In the genomic region with DNA sequence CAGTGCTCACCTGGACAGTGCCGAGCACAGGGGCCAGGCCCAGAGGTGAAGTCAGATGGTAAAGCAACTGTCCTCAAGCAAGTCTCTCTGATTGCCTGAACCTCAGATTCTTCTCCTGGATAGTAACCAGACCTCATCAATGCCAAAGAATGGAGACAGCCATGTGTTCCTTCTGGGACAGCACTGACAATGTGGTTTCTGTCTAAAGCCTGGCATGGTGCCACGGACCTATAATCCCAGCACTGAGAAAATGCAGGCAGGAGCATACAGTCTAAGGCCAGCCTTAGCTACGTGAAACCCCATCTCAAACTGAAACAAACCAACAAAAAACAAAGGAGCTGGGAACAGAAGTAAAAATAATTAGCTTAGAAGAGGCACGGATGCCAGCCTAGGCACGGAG, we compare ENCODE assay signal across 11 mouse cellular contexts. TPM values are rescaled to one million over a fixed set of nuclear protein-coding genes. Genes with fewer than 3 reads are reported as not detected.
DNase-seq lines count a peak whose midpoint lies in the region; ATAC-seq and TF ChIP-seq lines count a peak whose summit lies in the region.
"Had no signal": no experiment of that assay in that cellular context is flagged by ENCODE, and none has a peak within 500 bp of the region (broad histone marks: within the 10 kb centered on the region; RNA-seq: fewer than 3 reads in every experiment).

No protein-coding gene starts in this region.

- H3K9ac ChIP-seq in limb, embryonic 14.5 days (ENCODE audit: low read depth, low read length, severe bottlenecking), result no peak overlapping the region
- no peak overlapping the region for H3K9ac ChIP-seq in intestine, embryonic 16.5 days (ENCODE audit: low read depth, low read length)
- H3K9ac ChIP-seq: hindbrain, embryonic 15.5 days had no signal

- no peak overlapping the region for H3K4me2 ChIP-seq in limb, embryonic 14.5 days (replicated peaks; ENCODE audit: low read depth, low read length, severe bottlenecking)
- H3K4me2 ChIP-seq in intestine, embryonic 16.5 days (ENCODE audit: low read depth, low read length), result no peak overlapping the region
- H3K4me2 ChIP-seq: hindbrain, embryonic 15.5 days had no signal

- no peak overlapping the region for H3K4me3 ChIP-seq in heart, embryonic 10.5 days
- H3K4me3 ChIP-seq in limb, embryonic 14.5 days (replicated peaks; ENCODE audit: low read length), result no peak overlapping the region
- no peak overlapping the region for H3K4me3 ChIP-seq in limb, embryonic 10.5 days
- H3K4me3 ChIP-seq in intestine, embryonic 16.5 days (ENCODE audit: low read length), result no peak overlapping the region
- H3K4me3 ChIP-seq: hindbrain, embryonic 15.5 days had no signal

- 0 out of 2 replicates have a peak overlapping the region, but pooled peaks have one; percentile 13 for H3K27ac ChIP-seq in heart, embryonic 10.5 days
- H3K27ac ChIP-seq in limb, embryonic 14.5 days (replicated peaks; ENCODE audit: low read depth, low read length), result no peak overlapping the region
- H3K27ac ChIP-seq in limb, embryonic 10.5 days, result no peak overlapping the region
- peak overlapping the region; percentile 40; the same call in 1 of the 2 replicates for H3K27ac ChIP-seq in intestine, embryonic 16.5 days (ENCODE audit: low read length)
- H3K27ac ChIP-seq: hindbrain, embryonic 15.5 days had no signal

- peaks cover 50% of the 10 kb centered on the region for H3K4me1 ChIP-seq in heart, embryonic 10.5 days
- H3K4me1 ChIP-seq in limb, embryonic 14.5 days (ENCODE audit: control insufficient read depth, insufficient read depth, low read length), result no peaks in the 10 kb centered on the region
- H3K4me1 ChIP-seq in limb, embryonic 10.5 days, result peaks cover 24% of the 10 kb centered on the region
- peaks cover 22% of the 10 kb centered on the region for H3K4me1 ChIP-seq in intestine, embryonic 16.5 days (ENCODE audit: control insufficient read depth, insufficient read depth, low read length)
- H3K4me1 ChIP-seq: hindbrain, embryonic 15.5 days had no signal

- no peak for TF ChIP-seq POLR2A in limb, embryonic 14.5 days (IDR thresholded peaks at IDR 0.05; ENCODE audit: borderline replicate concordance, extremely low read depth, insufficient read depth, insufficient read length)

- H3K27me3 ChIP-seq in heart, embryonic 10.5 days (ENCODE audit: insufficient read depth, poor library complexity, severe bottlenecking), result peaks cover 54% of the 10 kb centered on the region
- H3K27me3 ChIP-seq in limb, embryonic 14.5 days (ENCODE audit: control insufficient read depth, insufficient read depth, low read length), result peaks cover 24% of the 10 kb centered on the region
- peaks cover 71% of the 10 kb centered on the region for H3K27me3 ChIP-seq in limb, embryonic 10.5 days (ENCODE audit: low read depth, poor library complexity, severe bottlenecking)
- peaks cover 3% of the 10 kb centered on the region; the same call in 1 of the 2 replicates for H3K27me3 ChIP-seq in intestine, embryonic 16.5 days (replicated peaks; ENCODE audit: control insufficient read depth, insufficient read depth, low read length)

- 0 out of 2 replicates have a peak, but pooled peaks have one; percentile 39 for ATAC-seq in limb, embryonic 14.5 days (ENCODE audit: low FRiP score, low read depth)
- no peak for ATAC-seq in intestine, embryonic 16.5 days
- no peak for ATAC-seq in CD4-positive, CD25-positive, alpha-beta regulatory T cell, adult 4 months

- H3K9me3 ChIP-seq in heart, embryonic 10.5 days, result no peaks in the 10 kb centered on the region
- H3K9me3 ChIP-seq in limb, embryonic 14.5 days (ENCODE audit: control insufficient read depth, low read length), result no peaks in the 10 kb centered on the region
- H3K9me3 ChIP-seq in limb, embryonic 10.5 days (replicated peaks), result no peaks in the 10 kb centered on the region
- no peaks in the 10 kb centered on the region for H3K9me3 ChIP-seq in intestine, embryonic 16.5 days (ENCODE audit: control insufficient read depth, low read length)
- H3K9me3 ChIP-seq: hindbrain, embryonic 15.5 days had no signal

- 79% methylated on average over 5 of the region's 5 CpGs for WGBS in heart, embryonic 10.5 days
- WGBS in limb, embryonic 14.5 days, result 59% methylated on average over 5 of the region's 5 CpGs
- 89% methylated on average over 5 of the region's 5 CpGs for WGBS in limb, embryonic 10.5 days
- 68% methylated on average over 5 of the region's 5 CpGs for WGBS in intestine, embryonic 16.5 days

- peaks cover 10% of the 10 kb centered on the region for H3K36me3 ChIP-seq in heart, embryonic 10.5 days
- H3K36me3 ChIP-seq in limb, embryonic 14.5 days (ENCODE audit: control insufficient read depth, insufficient read depth, low read length), result no peaks in the 10 kb centered on the region
- peaks cover 3% of the 10 kb centered on the region; the same call in 1 of the 2 replicates for H3K36me3 ChIP-seq in limb, embryonic 10.5 days
- H3K36me3 ChIP-seq in intestine, embryonic 16.5 days (ENCODE audit: control insufficient read depth, insufficient read depth, low read length), result 0 out of 2 replicates have a peak, but pooled peaks cover 2% of the 10 kb centered on the region
- H3K36me3 ChIP-seq: hindbrain, embryonic 15.5 days had no signal

- DNase-seq in heart, embryonic 10.5 days (ENCODE audit: low spot score), result no peak
- no peak for DNase-seq in heart, adult 9 months (ENCODE audit: low spot score in 2 of 2)
- peak; percentile 64 for DNase-seq in limb, embryonic 14.5 days (ENCODE audit: low spot score)
- DNase-seq in limb, embryonic 10.5 days (ENCODE audit: low spot score), result no peak
- DNase-seq in cerebellum, adult 18-20 months, result peak; percentile 77 to 78
- no peak for DNase-seq in adrenal gland, postnatal 36 days
- DNase-seq: B cell, adult 2 months; lung, adult 2 months had no signal

RNA-seq across cellular contexts. Expression of gene Taf8, which starts 31.4 kb away (rescaled TPM):
- polyA plus RNA-seq in heart, embryonic 10.5 days (2016; fragmentation: Nextera tagmentation; extraction: Ambion mirVana), result 23.0 and 28.5 TPM in 2 replicates
- 46.4 and 52.2 TPM in 2 replicates for polyA plus RNA-seq in limb, embryonic 14.5 days (2012; rRNA removed)
- 26.3 and 29.2 TPM in 2 replicates for polyA plus RNA-seq in limb, embryonic 14.5 days (2014; fragmentation: Nextera tagmentation; extraction: Ambion mirVana)
- polyA plus RNA-seq in limb, embryonic 10.5 days (2016; fragmentation: Nextera tagmentation; extraction: Ambion mirVana), result 32.1 and 36.8 TPM in 2 replicates
- polyA plus RNA-seq in intestine, embryonic 16.5 days (2015; fragmentation: Nextera tagmentation; extraction: Ambion mirVana), result 19.1 and 20.4 TPM in 2 replicates
- polyA plus RNA-seq in CD4-positive, CD25-positive, alpha-beta regulatory T cell, adult 4 months (2017; shearing (Covaris generic)), result 10 to 100 TPM; 61.1 to 95.4 TPM
- 10 to 100 TPM; 18.5 to 21.2 TPM for total RNA-seq in adrenal gland, postnatal 36 days (2021)

RNA-seq across cellular contexts. Expression of gene 1700001C19Rik, which starts 33.5 kb away (rescaled TPM):
- 0.63 and 1.3 TPM in 2 replicates for polyA plus RNA-seq in heart, embryonic 10.5 days (2016; fragmentation: Nextera tagmentation; extraction: Ambion mirVana)
- 0.25 and 0.82 TPM in 2 replicates for polyA plus RNA-seq in limb, embryonic 14.5 days (2012; rRNA removed)
- 0.50 and 0.68 TPM in 2 replicates for polyA plus RNA-seq in limb, embryonic 14.5 days (2014; fragmentation: Nextera tagmentation; extraction: Ambion mirVana)
- 0.24 and 0.31 TPM in 2 replicates for polyA plus RNA-seq in limb, embryonic 10.5 days (2016; fragmentation: Nextera tagmentation; extraction: Ambion mirVana)
- polyA plus RNA-seq in intestine, embryonic 16.5 days (2015; fragmentation: Nextera tagmentation; extraction: Ambion mirVana), result 0.17 and 0.45 TPM in 2 replicates
- not detected for polyA plus RNA-seq in CD4-positive, CD25-positive, alpha-beta regulatory T cell, adult 4 months (2017; shearing (Covaris generic))
- total RNA-seq in adrenal gland, postnatal 36 days (2021), result not detected

RNA-seq across cellular contexts. Expression of gene Ccnd3, which starts 34.2 kb away (rescaled TPM):
- 552 and 644 TPM in 2 replicates for polyA plus RNA-seq in heart, embryonic 10.5 days (2016; fragmentation: Nextera tagmentation; extraction: Ambion mirVana)
- polyA plus RNA-seq in limb, embryonic 14.5 days (2012; rRNA removed), result 349 and 415 TPM in 2 replicates
- polyA plus RNA-seq in limb, embryonic 14.5 days (2014; fragmentation: Nextera tagmentation; extraction: Ambion mirVana), result 513 and 520 TPM in 2 replicates
- 405 and 413 TPM in 2 replicates for polyA plus RNA-seq in limb, embryonic 10.5 days (2016; fragmentation: Nextera tagmentation; extraction: Ambion mirVana)
- polyA plus RNA-seq in intestine, embryonic 16.5 days (2015; fragmentation: Nextera tagmentation; extraction: Ambion mirVana), result 371 and 393 TPM in 2 replicates
- 100 to 1,000 TPM; 149 to 151 TPM for polyA plus RNA-seq in CD4-positive, CD25-positive, alpha-beta regulatory T cell, adult 4 months (2017; shearing (Covaris generic))
- 100 to 1,000 TPM; 408 to 430 TPM for total RNA-seq in adrenal gland, postnatal 36 days (2021)

RNA-seq across cellular contexts. Expression of gene AI661453, which starts 34.3 kb away (rescaled TPM):
- polyA plus RNA-seq in heart, embryonic 10.5 days (2016; fragmentation: Nextera tagmentation; extraction: Ambion mirVana), result 0.99 and 1.1 TPM in 2 replicates
- 3.0 and 3.4 TPM in 2 replicates for polyA plus RNA-seq in limb, embryonic 14.5 days (2012; rRNA removed)
- 2.6 and 2.7 TPM in 2 replicates for polyA plus RNA-seq in limb, embryonic 14.5 days (2014; fragmentation: Nextera tagmentation; extraction: Ambion mirVana)
- 0.23 and 0.33 TPM in 2 replicates for polyA plus RNA-seq in limb, embryonic 10.5 days (2016; fragmentation: Nextera tagmentation; extraction: Ambion mirVana)
- 3.7 and 4.6 TPM in 2 replicates for polyA plus RNA-seq in intestine, embryonic 16.5 days (2015; fragmentation: Nextera tagmentation; extraction: Ambion mirVana)
- polyA plus RNA-seq in CD4-positive, CD25-positive, alpha-beta regulatory T cell, adult 4 months (2017; shearing (Covaris generic)), result not detected
- under 1 TPM; 0.23 to 0.60 TPM for total RNA-seq in adrenal gland, postnatal 36 days (2021)

Comparison
In these comparisons a context has a peak if more than half of its experiments do, and no peak if none do; other contexts are left out.
1. DNase-seq: peak in limb, embryonic 14.5 days (single experiment) and cerebellum, adult 18-20 months (2 of 2); none in heart, embryonic 10.5 days (single experiment), heart, adult 9 months (0 of 2), limb, embryonic 10.5 days (single experiment) and adrenal gland, postnatal 36 days (0 of 2).
2. H3K27ac ChIP-seq: peak in heart, embryonic 10.5 days (single experiment) and intestine, embryonic 16.5 days (single experiment); none in limb, embryonic 14.5 days (single experiment) and limb, embryonic 10.5 days (single experiment).